Mouse (Mus musculus): Measurements from ENCODE around the gene Vamp9.

Vamp9 gene

GRCm38 (mm10) chr5:99906181-99906956, at the start of gene Vamp9:
TSS of gene Vamp9 (plus strand) at chr5:99906254.
- in situ Hi-C loops (cut with MboI): loop anchor here (25.0 kb wide), 1 partner anchor 719 kb away; no protein-coding TSS in a partner anchor

GRCm38 (mm10) chr5:99857106-99857637, 48.9 kb upstream of the Vamp9 start:
- in situ Hi-C loops (cut with MboI): no loop called here

GRCm38 (mm10) chr5:99859637-99860433, 46.2 kb upstream of the Vamp9 start:
- in situ Hi-C loops (cut with MboI): no loop called here

- in situ Hi-C loops (cut with MboI): no loop called here
Measured at GRCm38 (mm10) chr5:99861816-99862215, 44.2 kb upstream of the Vamp9 start.

GRCm38 (mm10) chr5:99863656-99864380, 42.2 kb upstream of the Vamp9 start:
- in situ Hi-C loops (cut with MboI): no loop called here

GRCm38 (mm10) chr5:99865779-99866178, 40.3 kb upstream of the Vamp9 start:
- in situ Hi-C loops (cut with MboI): no loop called here

- in situ Hi-C loops (cut with MboI): no loop called here
Measured at GRCm38 (mm10) chr5:99868286-99868685, 37.8 kb upstream of the Vamp9 start.

GRCm38 (mm10) chr5:99868923-99869322, 37.1 kb upstream of the Vamp9 start:
- in situ Hi-C loops (cut with MboI): no loop called here

GRCm38 (mm10) chr5:99877565-99877964, 28.5 kb upstream of the Vamp9 start:
- in situ Hi-C loops (cut with MboI): no loop called here

- in situ Hi-C loops (cut with MboI): no loop called here
Measured at GRCm38 (mm10) chr5:99882441-99882840, 23.6 kb upstream of the Vamp9 start.

GRCm38 (mm10) chr5:99884035-99884434, 22.0 kb upstream of the Vamp9 start:
- in situ Hi-C loops (cut with MboI): no loop called here

- in situ Hi-C loops (cut with MboI): no loop called here
Measured at GRCm38 (mm10) chr5:99887133-99887532, 18.9 kb upstream of the Vamp9 start.

- in situ Hi-C loops (cut with MboI): no loop called here
Measured at GRCm38 (mm10) chr5:99891516-99892441, 14.3 kb upstream of the Vamp9 start.

- in situ Hi-C loops (cut with MboI): loop anchor here (25.0 kb wide), 1 partner anchor 713 kb away; no protein-coding TSS in a partner anchor
Measured at GRCm38 (mm10) chr5:99900041-99900440, 6.0 kb upstream of the Vamp9 start.

GRCm38 (mm10) chr5:99905731-99906130, 323 bp upstream of the Vamp9 start:
- in situ Hi-C loops (cut with MboI): loop anchor here (25.0 kb wide), 1 partner anchor 718 kb away; no protein-coding TSS in a partner anchor

GRCm38 (mm10) chr5:99915494-99915893, 9.4 kb downstream of the Vamp9 start:
- in situ Hi-C loops (cut with MboI): loop anchor here (25.0 kb wide), 1 partner anchor 728 kb away; no protein-coding TSS in a partner anchor

GRCm38 (mm10) chr5:99922033-99922432, 16.0 kb downstream of the Vamp9 start:
- in situ Hi-C loops (cut with MboI): loop anchor here (25.0 kb wide), 1 partner anchor 735 kb away; no protein-coding TSS in a partner anchor

- in situ Hi-C loops (cut with MboI): no loop called here
Measured at GRCm38 (mm10) chr5:99927951-99928350, 21.9 kb downstream of the Vamp9 start.

- in situ Hi-C loops (cut with MboI): no loop called here
Measured at GRCm38 (mm10) chr5:99931910-99932309, 25.9 kb downstream of the Vamp9 start.

GRCm38 (mm10) chr5:99939440-99939839, 33.4 kb downstream of the Vamp9 start:
- in situ Hi-C loops (cut with MboI): no loop called here

- in situ Hi-C loops (cut with MboI): no loop called here
Measured at GRCm38 (mm10) chr5:99941273-99941672, 35.2 kb downstream of the Vamp9 start.

Data from mature B cell (primary cell).